Mouse (Mus musculus) gastrocnemius, postnatal 4 days (tissue): ENCODE data around the gene Epha1. TPM values are rescaled to one million over a fixed set of nuclear protein-coding genes. Genes with fewer than 3 reads are reported as not detected.

Experiments used
- DNase-seq, 2 experiments: peaks; one replicate each; pipeline ENCODE4 v3.0.0; 2021 to 2022; ENCODE audit warnings: low spot score in 2 of 2, mixed read lengths in 2 of 2
- total RNA-seq, 2 experiments: library from RNA; stranded (reverse); gene quantifications; 2 replicates each; pipeline ENCODE4 v1.2.3; 2021

Gene Epha1
- total RNA-seq, 2 experiments from 2014 or later, result 0.27 to 0.57 TPM

GRCm38 (mm10) chr6:42374701-42375100, 1.6 kb upstream of the Epha1 start:
- DNase-seq, result no peak

- no peak for DNase-seq
These were observed 782 bp upstream of the Epha1 start for GRCm38 (mm10) chr6:42373669-42374430.

GRCm38 (mm10) chr6:42372421-42372815, 650 bp downstream of the Epha1 start:
- no peak for DNase-seq

- no peak for DNase-seq
These were observed 1.1 kb downstream of the Epha1 start for GRCm38 (mm10) chr6:42372001-42372400.

- no peak for DNase-seq
These were observed 2.3 kb downstream of the Epha1 start for GRCm38 (mm10) chr6:42370630-42371363.

GRCm38 (mm10) chr6:42369870-42370269, 3.2 kb downstream of the Epha1 start:
- DNase-seq, result no peak

- no peak for DNase-seq
These were observed 7.9 kb downstream of the Epha1 start for GRCm38 (mm10) chr6:42365215-42365614.

GRCm38 (mm10) chr6:42364607-42365006, 8.5 kb downstream of the Epha1 start:
- DNase-seq, result no peak

- DNase-seq, result no peak
These were observed 9.0 kb downstream of the Epha1 start for GRCm38 (mm10) chr6:42364066-42364465.

GRCm38 (mm10) chr6:42362974-42363373, 10.1 kb downstream of the Epha1 start:
- no peak for DNase-seq

- no peak for DNase-seq
These were observed 10.6 kb downstream of the Epha1 start for GRCm38 (mm10) chr6:42362497-42362896.

GRCm38 (mm10) chr6:42362074-42362473, 11.0 kb downstream of the Epha1 start:
- no peak for DNase-seq

GRCm38 (mm10) chr6:42361041-42361895, 11.8 kb downstream of the Epha1 start:
- no peak for DNase-seq

GRCm38 (mm10) chr6:42360231-42360840, 12.7 kb downstream of the Epha1 start:
- no peak for DNase-seq

GRCm38 (mm10) chr6:42359364-42360147, 13.5 kb downstream of the Epha1 start:
- DNase-seq, result no peak

GRCm38 (mm10) chr6:42358901-42359300, 14.2 kb downstream of the Epha1 start:
- DNase-seq, result no peak

GRCm38 (mm10) chr6:42357901-42358300, 15.2 kb downstream of the Epha1 start:
- no peak for DNase-seq

GRCm38 (mm10) chr6:42356913-42357312, 16.2 kb downstream of the Epha1 start:
- no peak for DNase-seq

- no peak for DNase-seq
These were observed 17.1 kb downstream of the Epha1 start for GRCm38 (mm10) chr6:42355794-42356600.

- DNase-seq, result no peak
These were observed 17.7 kb downstream of the Epha1 start for GRCm38 (mm10) chr6:42355366-42355765.
